Mouse (Mus musculus) heart, postnatal 0 days (tissue): Measurements from ENCODE around the gene Mdga2. TPM values are rescaled to one million over a fixed set of nuclear protein-coding genes. Genes with fewer than 3 reads are reported as not detected.

ENCODE experiments used
- ATAC-seq: fragments of 200-750 bp; cut with Nextera tagmentation; 2 replicates; pipeline ENCODE4 v1.8.0; 2017; ENCODE audit warnings: low read depth, moderate number of reproducible peaks, moderate library complexity; ENCODE audit not compliant: insufficient read depth
- DNase-seq: peaks from one replicate; pipeline ENCODE4 v3.0.0-alpha.2; 2016; ENCODE audit warnings: low spot score
- H3K27ac ChIP-seq: fragments of 300-500 bp; sonication (generic); 2 replicates; pipeline ENCODE4 v1.5.1; 2014; ENCODE audit warnings: low read depth, mild to moderate bottlenecking
- H3K27me3 ChIP-seq: fragments of 300-500 bp; sonication (generic); 2 replicates; pipeline ENCODE4 v1.6.1; 2014; ENCODE audit warnings: low read length, mixed read lengths; ENCODE audit not compliant: control insufficient read depth, insufficient read depth
- H3K36me3 ChIP-seq: fragments of 300-500 bp; sonication (generic); replicated peaks from 2 replicates; pipeline ENCODE4 v1.6.1; 2014; ENCODE audit warnings: low read length, mixed read lengths; ENCODE audit not compliant: control insufficient read depth, insufficient read depth
- H3K4me1 ChIP-seq: fragments of 300-500 bp; sonication (generic); 2 replicates; pipeline ENCODE4 v1.6.1; 2014; ENCODE audit warnings: antibody characterized with exemption; ENCODE audit not compliant: control insufficient read depth, insufficient read depth
- H3K4me2 ChIP-seq: fragments of 300-500 bp; sonication (generic); 2 replicates; pipeline ENCODE4 v1.6.1; 2014; ENCODE audit warnings: low read depth, mild to moderate bottlenecking, low read length, moderate library complexity
- H3K4me3 ChIP-seq: fragments of 300-500 bp; sonication (generic); 2 replicates; pipeline ENCODE4 v1.5.1; 2014; ENCODE audit warnings: low read depth, low read length
- H3K9ac ChIP-seq: fragments of 300-500 bp; sonication (generic); replicated peaks from 2 replicates; pipeline ENCODE4 v1.6.1; 2014; ENCODE audit warnings: low read depth, low read length, mixed read lengths
- H3K9me3 ChIP-seq: fragments of 300-500 bp; sonication (generic); replicated peaks from 2 replicates; pipeline ENCODE4 v1.6.1; 2016; ENCODE audit warnings: low read length; ENCODE audit not compliant: control insufficient read depth
- CTCF ChIP-seq: IDR thresholded peaks from 2 replicates; pipeline ENCODE4 v1.5.1; 2016; ENCODE audit warnings: antibody characterized with exemption, control low read depth, low read depth
- EP300 ChIP-seq: IDR thresholded peaks from 2 replicates; pipeline ENCODE4 v1.6.1; 2016; ENCODE audit warnings: antibody characterized with exemption, low read depth
- WGBS: fragments of 180-500 bp; shearing (Covaris S2); extraction: QIAGEN DNeasy Blood & Tissue Kit; methylation state at CpG from one replicate; pipeline ENCODE4 v1.1.7; 2014; 5-methylcytosine and 5-hydroxymethylcytosine counted together
- polyA plus RNA-seq: library from polyadenylated mRNA; unstranded; fragments of >200 nt; fragmentation: Nextera tagmentation; extraction: Ambion mirVana; gene quantifications from 2 replicates; pipeline ENCODE4 v1.2.1, GENCODE M21; 2015
- total RNA-seq: library from RNA; depleted of rRNA; stranded (reverse); fragments of >200 nt; gene quantifications from 2 replicates; pipeline ENCODE4 v1.2.3, GENCODE M21; 2014; ENCODE audit warnings: low replicate concordance

Gene Mdga2
- total and polyA plus RNA-seq, 2 experiments from 2014 or later: 0.16 to 0.19 TPM

DNA sequence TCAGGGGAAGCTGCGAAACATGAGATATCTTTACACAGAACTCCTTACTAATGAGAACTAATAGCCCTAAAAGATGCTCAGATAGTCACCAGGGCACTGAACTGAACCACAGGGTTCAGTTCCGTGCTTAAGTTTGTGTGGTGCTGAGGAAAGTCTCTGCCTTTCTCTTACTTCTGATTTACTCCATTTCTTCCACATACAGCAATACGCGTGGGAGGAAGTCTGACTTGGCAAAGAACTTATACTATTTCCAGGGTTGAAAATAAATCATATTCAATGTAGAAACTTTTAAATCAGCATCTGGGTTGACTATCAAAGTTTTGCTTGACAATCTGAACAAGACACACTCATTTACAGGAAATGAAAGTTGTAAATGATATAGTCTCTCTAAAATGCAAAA is 180.5 kb downstream of the Mdga2 start:
- TF ChIP-seq EP300 (no peak), CTCF (no peak)
- no peaks in the 10 kb centered on the region for H3K4me1 ChIP-seq
- no peak for ATAC-seq
- H3K4me2 ChIP-seq: no peak overlapping the region
- H3K27me3 ChIP-seq: no peaks in the 10 kb centered on the region
- DNase-seq: no peak
- no peak overlapping the region for H3K9ac ChIP-seq
- no peak overlapping the region for H3K4me3 ChIP-seq
- H3K36me3 ChIP-seq: no peaks in the 10 kb centered on the region
- H3K9me3 ChIP-seq: no peaks in the 10 kb centered on the region
- no peak overlapping the region for H3K27ac ChIP-seq
- WGBS: 73% methylated on average over 4 of the region's 4 CpGs

DNA sequence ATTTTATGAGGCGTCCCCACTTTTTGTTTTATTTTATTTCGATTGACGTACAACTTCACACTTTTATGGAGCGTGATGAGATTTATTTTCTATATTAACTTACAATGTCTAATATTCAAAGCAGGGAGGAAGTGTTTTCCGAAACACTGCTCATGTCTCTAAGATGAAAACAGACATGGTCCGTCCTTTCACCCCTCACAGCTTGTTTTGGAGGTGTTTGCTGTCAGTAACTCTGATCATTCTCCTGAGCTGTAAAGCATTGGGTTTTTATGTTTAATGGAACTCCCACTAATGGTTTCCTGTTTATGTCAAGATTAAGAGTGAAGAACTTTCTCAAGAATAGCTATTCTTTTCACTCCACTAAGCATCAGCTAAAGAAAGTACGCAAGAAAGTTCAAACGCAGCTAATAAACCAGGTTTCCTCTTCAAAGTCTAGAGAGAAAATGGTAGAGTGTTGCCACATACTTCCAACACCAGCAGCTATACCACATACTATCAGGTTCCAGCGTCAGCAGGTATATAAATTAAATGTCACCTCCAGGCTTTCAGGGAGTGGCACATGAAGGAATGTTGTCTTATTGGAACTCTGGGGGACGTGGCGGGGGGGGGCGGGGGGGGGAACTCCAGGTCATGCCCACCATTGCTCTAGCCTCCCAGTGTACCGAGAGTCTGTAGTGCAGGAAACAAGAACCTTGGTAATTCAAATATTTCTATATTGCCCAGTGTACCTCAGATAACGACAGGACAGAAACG is 186.7 kb downstream of the Mdga2 start:
- 79% methylated on average over 15 of the region's 15 CpGs for WGBS
- Histone ChIP-seq H3K27me3 (no peaks in the 10 kb centered on the region), H3K9ac (no peak overlapping the region), H3K4me2 (no peak overlapping the region), H3K9me3 (no peaks in the 10 kb centered on the region), H3K27ac (no peak overlapping the region), H3K36me3 (no peaks in the 10 kb centered on the region), H3K4me3 (no peak overlapping the region), H3K4me1 (no peaks in the 10 kb centered on the region)
- TF ChIP-seq EP300: no peak
- no peak for TF ChIP-seq CTCF
- no peak for ATAC-seq
- no peak for DNase-seq

DNA sequence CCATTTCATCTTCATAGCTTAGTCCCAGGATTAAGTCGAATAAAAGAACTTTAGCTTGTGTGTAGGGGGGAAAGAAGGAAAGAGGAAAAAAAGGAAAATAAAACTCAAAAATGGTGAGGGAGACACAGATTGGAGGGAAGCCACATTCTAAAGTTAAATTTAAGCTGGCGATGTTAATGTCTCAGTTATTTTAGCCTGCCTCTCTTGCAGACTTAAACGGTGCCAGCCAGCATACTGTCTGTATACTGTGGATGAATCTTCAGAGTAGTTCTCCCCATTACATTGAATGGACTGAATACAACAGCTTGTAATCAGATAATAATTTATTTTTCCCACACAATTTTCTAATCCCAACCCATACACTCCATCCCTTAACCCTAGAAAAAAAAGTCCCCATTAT is 205.2 kb downstream of the Mdga2 start:
- H3K4me3 ChIP-seq: no peak overlapping the region
- TF ChIP-seq CTCF: no peak
- no peak for TF ChIP-seq EP300
- H3K4me1 ChIP-seq: no peaks in the 10 kb centered on the region
- no peaks in the 10 kb centered on the region for H3K9me3 ChIP-seq
- no peak for DNase-seq
- WGBS: 74% methylated on average over 3 of the region's 3 CpGs
- no peaks in the 10 kb centered on the region for H3K27me3 ChIP-seq
- H3K9ac ChIP-seq: no peak overlapping the region
- H3K36me3 ChIP-seq: no peaks in the 10 kb centered on the region
- no peak for ATAC-seq
- no peak overlapping the region for H3K27ac ChIP-seq
- H3K4me2 ChIP-seq: no peak overlapping the region

DNA sequence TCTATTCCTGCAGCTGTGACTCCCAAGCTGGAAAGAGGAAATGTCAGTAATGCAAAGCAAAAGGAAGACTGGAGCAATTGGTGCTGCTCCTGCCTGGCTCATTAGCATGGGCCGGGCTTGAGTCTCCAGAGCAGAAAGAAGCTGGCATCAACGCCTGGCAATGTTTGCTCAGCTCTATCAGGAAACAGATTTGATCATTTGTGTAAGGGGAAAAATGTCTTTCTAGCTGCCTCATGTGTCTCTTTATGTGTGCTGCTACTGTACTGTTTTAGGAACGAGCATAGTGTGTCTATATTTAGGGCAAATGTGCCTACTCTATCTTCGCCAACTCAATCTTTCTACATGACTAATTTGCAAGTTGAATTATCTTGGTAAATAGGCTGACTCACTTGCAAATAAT is 211.0 kb downstream of the Mdga2 start:
- no peak for TF ChIP-seq CTCF
- no peak for TF ChIP-seq EP300
- DNase-seq: no peak
- Histone ChIP-seq H3K27ac (no peak overlapping the region; the same call in 1 of the 2 replicates), H3K4me2 (no peak overlapping the region), H3K9me3 (no peaks in the 10 kb centered on the region), H3K4me3 (no peak overlapping the region), H3K36me3 (no peaks in the 10 kb centered on the region), H3K4me1 (no peaks in the 10 kb centered on the region), H3K9ac (no peak overlapping the region), H3K27me3 (no peaks in the 10 kb centered on the region)
- 34% methylated on average over 4 of the region's 4 CpGs for WGBS
- ATAC-seq: no peak

DNA sequence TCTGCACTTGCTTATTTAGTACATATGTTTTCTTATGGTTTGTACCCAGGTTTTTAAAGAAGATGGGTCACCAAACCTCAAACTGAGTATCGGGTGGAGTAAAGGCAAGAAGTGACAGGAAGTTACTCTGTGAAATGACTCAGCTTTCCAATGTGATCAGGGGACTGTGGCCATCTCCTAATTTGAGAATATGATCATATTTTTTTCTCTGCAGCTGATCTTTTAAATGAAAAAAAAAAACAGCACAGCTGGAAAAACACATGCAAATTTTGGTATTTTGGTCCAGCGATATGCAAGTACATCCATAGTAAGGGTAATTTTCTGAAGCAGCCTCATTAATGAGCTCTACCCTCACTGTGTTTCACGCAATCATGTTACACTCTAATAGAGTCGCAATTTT is 212.0 kb downstream of the Mdga2 start:
- ATAC-seq: no peak
- WGBS: 84% methylated on average over 4 of the region's 4 CpGs
- no peak overlapping the region for H3K27ac ChIP-seq

DNA sequence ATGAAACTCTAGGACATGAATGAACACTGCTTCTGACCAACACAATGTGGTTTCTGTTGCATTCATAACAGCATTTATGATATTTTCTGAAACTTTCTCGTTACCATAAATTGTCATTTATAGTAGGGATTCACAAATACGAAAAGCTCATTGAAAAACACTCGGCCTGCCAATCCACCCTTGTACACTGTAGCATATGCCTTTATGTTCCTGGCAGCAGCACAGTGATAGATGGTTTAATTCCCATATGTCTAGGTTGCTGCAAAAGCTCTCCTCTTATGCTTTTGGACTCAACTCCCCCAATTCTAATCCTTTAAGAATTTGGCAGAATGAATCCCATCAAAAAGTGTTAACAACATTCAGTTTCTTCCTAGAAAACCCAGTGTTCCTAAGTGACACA is 213.2 kb downstream of the Mdga2 start:
- Histone ChIP-seq H3K4me2 (no peak overlapping the region), H3K9ac (no peak overlapping the region), H3K27ac (no peak overlapping the region), H3K27me3 (no peaks in the 10 kb centered on the region), H3K36me3 (no peaks in the 10 kb centered on the region), H3K9me3 (no peaks in the 10 kb centered on the region), H3K4me3 (no peak overlapping the region), H3K4me1 (no peaks in the 10 kb centered on the region)
- 69% methylated on average over 3 of the region's 3 CpGs for WGBS
- DNase-seq (no peak), ATAC-seq (no peak)
- no peak for TF ChIP-seq CTCF
- no peak for TF ChIP-seq EP300

More for the DNA sequence above, 212.0 kb downstream of the Mdga2 start:
- Histone ChIP-seq H3K4me3 (no peak overlapping the region), H3K4me1 (no peaks in the 10 kb centered on the region), H3K9ac (no peak overlapping the region), H3K36me3 (no peaks in the 10 kb centered on the region), H3K27me3 (no peaks in the 10 kb centered on the region), H3K4me2 (no peak overlapping the region), H3K9me3 (no peaks in the 10 kb centered on the region)
- DNase-seq: no peak
- no peak for TF ChIP-seq EP300
- TF ChIP-seq CTCF: no peak
